Mouse (Mus musculus) liver, adult 2 months (tissue): ENCODE measurements around the gene Ncoa6. TPM values are rescaled to one million over a fixed set of nuclear protein-coding genes. Genes with fewer than 3 reads are reported as not detected.

ENCODE experiments used
- DNase-seq: peaks from one replicate; pipeline ENCODE4 v3.0.0-alpha.2; 2011; ENCODE audit warnings: low read depth, low spot score; ENCODE audit errors: extremely low read depth
- H3K27ac ChIP-seq: fragments of 200-500 bp; replicated peaks from 2 replicates; pipeline ENCODE4 v1.5.1; 2012; ENCODE audit warnings: low read depth, mild to moderate bottlenecking, control low read depth, inconsistent platforms, low read length; ENCODE audit not compliant: insufficient read depth
- H3K27me3 ChIP-seq: fragments of 200-500 bp; 2 replicates; pipeline ENCODE4 v1.6.1; 2012; ENCODE audit warnings: mild to moderate bottlenecking, moderate library complexity, low read length, inconsistent platforms; ENCODE audit not compliant: control insufficient read depth, insufficient read depth
- H3K36me3 ChIP-seq: fragments of 200-500 bp; 2 replicates; pipeline ENCODE4 v1.6.1; 2012; ENCODE audit warnings: low read length, inconsistent platforms; ENCODE audit not compliant: control insufficient read depth, insufficient read depth
- H3K4me1 ChIP-seq: fragments of 200-500 bp; 2 replicates; pipeline ENCODE4 v1.6.1; 2011; ENCODE audit warnings: low read length; ENCODE audit not compliant: control insufficient read depth, insufficient read depth
- H3K4me3 ChIP-seq: fragments of 200-500 bp; 2 replicates; pipeline ENCODE4 v1.5.1; 2011; ENCODE audit warnings: low read depth, mild to moderate bottlenecking, control low read depth, low read length, moderate library complexity; ENCODE audit not compliant: insufficient read depth
- H3K79me2 ChIP-seq: fragments of 200-500 bp; 2 replicates; pipeline ENCODE4 v1.6.1; 2012; ENCODE audit warnings: inconsistent platforms, mild to moderate bottlenecking, low read length, moderate library complexity; ENCODE audit not compliant: control insufficient read depth, insufficient read depth
- H3K9ac ChIP-seq: fragments of 200-500 bp; 2 replicates; pipeline ENCODE4 v1.6.1; 2012; ENCODE audit warnings: low read depth, mild to moderate bottlenecking, control low read depth, inconsistent platforms, low read length
- CTCF ChIP-seq: fragments of 200-500 bp; IDR thresholded peaks from 2 replicates; pipeline ENCODE4 v1.5.1; 2011; ENCODE audit warnings: low read depth, low read length, control low read depth
- POLR2A ChIP-seq: fragments of 200-500 bp; IDR thresholded peaks from 2 replicates; pipeline ENCODE4 v1.6.1; 2011; ENCODE audit warnings: low read length, control low read depth; ENCODE audit not compliant: insufficient read depth; ENCODE audit errors: extremely low read depth
- WGBS: fragments of 180-500 bp; shearing (Covaris S2); methylation state at CpG from one replicate; pipeline ENCODE4 v1.1.7; 2018; 5-methylcytosine and 5-hydroxymethylcytosine counted together
- polyA plus RNA-seq: library from polyadenylated mRNA; depleted of rRNA; stranded (reverse); fragments of >200 nt; gene quantifications from 2 replicates; pipeline ENCODE4 v1.2.3, GENCODE M21; 2012
- total RNA-seq: library from RNA; depleted of rRNA; stranded (reverse); fragments of >200 nt; gene quantifications from 2 replicates; pipeline ENCODE4 v1.2.3, GENCODE M21; 2014

Ncoa6 gene
- total and polyA plus RNA-seq, 2 experiments = 6.4 to 18.3 TPM

DNA sequence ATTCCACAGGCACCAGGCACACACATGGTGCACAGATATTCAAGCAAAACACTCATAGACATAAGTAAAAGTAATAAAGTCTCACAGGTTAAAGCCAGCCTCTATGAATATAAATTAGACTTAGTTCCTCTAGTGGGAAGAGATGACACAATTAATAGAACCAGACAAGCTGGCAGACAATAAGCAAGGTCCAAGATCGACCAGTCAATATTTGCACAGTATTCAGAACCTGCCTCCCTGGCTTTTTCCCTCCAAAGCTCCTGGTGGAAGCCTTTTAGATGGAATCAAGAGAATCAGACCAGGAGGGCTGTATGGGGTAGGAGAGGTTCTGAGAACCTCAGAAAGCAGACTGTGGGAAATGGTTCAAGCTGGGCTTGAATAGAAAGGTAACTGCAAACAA is 99.8 kb downstream of the Ncoa6 start:
- H3K27me3 ChIP-seq = no peaks in the 10 kb centered on the region
- peaks cover 23% of the 10 kb centered on the region for H3K4me1 ChIP-seq
- H3K27ac ChIP-seq = peak overlapping the region; percentile 98
- WGBS = 8% methylated on average over 1 of the region's 1 CpGs
- no peaks in the 10 kb centered on the region for H3K36me3 ChIP-seq
- no peak overlapping the region for H3K4me3 ChIP-seq
- TF ChIP-seq POLR2A (no peak), CTCF (no peak)
- no peaks in the 10 kb centered on the region for H3K79me2 ChIP-seq
- DNase-seq = peak; percentile 95
- peak overlapping the region; percentile 73 for H3K9ac ChIP-seq

DNA sequence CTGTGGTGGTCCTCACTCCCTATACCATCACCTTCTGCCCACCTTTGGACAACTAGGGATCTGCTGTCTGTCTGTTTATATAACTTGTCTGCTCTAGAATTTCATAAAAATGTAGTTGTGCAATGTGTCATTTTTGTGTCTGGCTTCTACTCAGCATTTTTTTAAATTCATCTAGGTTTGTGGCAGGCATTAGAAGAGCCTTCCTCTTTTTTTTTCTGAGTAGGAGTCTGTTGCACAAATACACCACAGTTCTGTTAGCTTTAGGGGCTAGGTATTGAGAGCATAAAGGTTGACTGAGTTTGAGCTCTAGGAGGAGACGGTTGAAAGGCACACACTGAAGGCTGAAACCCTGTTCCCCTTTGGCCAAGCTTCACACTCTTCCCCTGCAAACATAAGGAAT is 100.4 kb downstream of the Ncoa6 start:
- Histone ChIP-seq H3K4me1 (peaks cover 23% of the 10 kb centered on the region), H3K27me3 (no peaks in the 10 kb centered on the region), H3K4me3 (no peak overlapping the region), H3K27ac (peak overlapping the region; percentile 95), H3K9ac (peak overlapping the region; percentile 60), H3K36me3 (no peaks in the 10 kb centered on the region), H3K79me2 (no peaks in the 10 kb centered on the region)
- TF ChIP-seq CTCF = no peak
- TF ChIP-seq POLR2A = no peak
- peak; percentile 75 for DNase-seq
- 9% methylated on average over 1 of the region's 1 CpGs for WGBS

DNA sequence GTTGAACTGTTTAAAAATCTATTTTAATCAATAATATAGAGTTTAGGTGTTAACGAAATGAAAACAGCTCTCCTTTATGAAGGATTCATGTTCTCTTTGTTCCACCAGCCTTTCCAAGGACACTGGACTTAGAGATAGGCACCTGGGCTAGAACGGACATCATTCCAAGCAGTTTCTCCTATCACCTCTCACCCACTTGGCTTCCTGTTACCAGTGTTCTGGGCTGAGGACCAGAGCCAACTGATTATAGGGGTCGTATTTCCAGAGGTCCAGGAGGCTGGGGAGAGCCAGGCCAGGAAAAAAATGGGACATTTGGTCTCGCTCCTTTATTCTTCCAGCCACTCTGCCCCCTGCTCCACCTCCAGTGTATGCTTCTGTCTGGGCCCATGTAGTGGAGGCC is 101.2 kb downstream of the Ncoa6 start:
- Histone ChIP-seq H3K9ac (no peak overlapping the region), H3K79me2 (no peaks in the 10 kb centered on the region), H3K4me3 (no peak overlapping the region), H3K27ac (peak overlapping the region; percentile 95), H3K4me1 (peaks cover 23% of the 10 kb centered on the region), H3K36me3 (no peaks in the 10 kb centered on the region), H3K27me3 (no peaks in the 10 kb centered on the region)
- DNase-seq = peak; percentile 83
- TF ChIP-seq CTCF (no peak), POLR2A (no peak)
- 10% methylated on average over 4 of the region's 4 CpGs for WGBS

DNA sequence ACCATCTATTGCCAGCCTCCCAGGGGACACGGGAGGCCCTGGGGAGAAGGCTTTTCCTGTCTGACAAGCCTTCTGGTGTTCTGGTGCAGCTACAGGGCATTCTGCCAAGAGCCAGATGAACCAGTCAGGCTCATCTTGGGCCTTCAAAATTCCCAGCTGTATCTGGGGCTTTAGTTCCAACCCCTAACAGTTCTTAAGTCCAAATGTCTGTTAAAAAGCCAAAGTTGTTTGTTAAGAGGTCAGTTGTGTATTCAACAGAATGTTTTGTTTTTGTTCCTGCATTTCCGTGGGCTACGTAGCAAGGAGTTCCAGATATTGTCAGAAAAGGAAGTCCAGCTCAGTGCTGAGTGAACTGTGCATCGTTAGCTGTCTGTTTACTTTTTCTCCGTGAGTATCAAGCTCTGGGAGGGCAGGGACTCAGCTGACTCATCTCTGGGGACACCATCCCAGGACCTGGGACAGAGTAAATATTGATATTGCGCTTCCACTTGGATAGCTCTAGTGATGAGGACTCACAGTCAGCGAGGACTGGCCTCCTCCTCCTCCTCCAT is 104.3 kb downstream of the Ncoa6 start:
- peaks cover 20% of the 10 kb centered on the region for H3K4me1 ChIP-seq
- H3K36me3 ChIP-seq = no peaks in the 10 kb centered on the region
- DNase-seq = peak; percentile 99
- WGBS = 3% methylated on average over 7 of the region's 7 CpGs
- no peak overlapping the region for H3K4me3 ChIP-seq
- no peaks in the 10 kb centered on the region for H3K27me3 ChIP-seq
- no peak for TF ChIP-seq POLR2A
- no peak for TF ChIP-seq CTCF
- no peaks in the 10 kb centered on the region for H3K79me2 ChIP-seq
- peak overlapping the region; percentile 30; the same call in 1 of the 2 replicates for H3K9ac ChIP-seq
- peak overlapping the region; percentile 89 for H3K27ac ChIP-seq

DNA sequence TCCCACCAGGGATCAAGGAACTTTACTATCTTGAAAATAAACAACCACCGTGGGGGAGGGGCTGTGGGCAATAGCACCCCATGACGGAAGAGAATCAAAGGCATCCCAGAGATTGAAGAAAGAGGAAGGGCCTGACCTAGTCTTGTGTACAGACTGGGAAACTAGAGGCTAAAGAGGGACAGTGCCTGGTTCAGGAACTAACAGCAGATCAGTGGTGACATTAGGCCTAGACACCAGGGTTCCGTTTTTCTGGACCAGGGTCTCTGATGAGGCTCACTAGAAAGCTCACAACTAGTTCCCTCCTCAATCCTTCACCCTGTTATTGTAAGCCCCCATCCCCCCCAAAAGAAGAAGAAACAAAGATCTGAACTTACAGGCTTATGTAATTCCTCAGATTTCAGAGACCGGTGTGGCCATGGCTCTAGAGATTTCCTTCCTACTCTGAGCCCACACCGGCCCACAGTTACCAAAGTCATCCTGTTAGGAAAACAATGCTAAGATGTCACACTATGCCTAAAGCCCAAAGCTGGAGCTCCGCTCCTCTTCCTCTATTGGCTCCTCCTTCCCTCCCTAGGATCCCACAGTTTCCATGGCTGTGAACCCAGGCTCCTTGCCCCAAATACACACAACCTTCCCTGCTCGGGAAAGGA is 105.9 kb downstream of the Ncoa6 start:
- Histone ChIP-seq H3K9ac (no peak overlapping the region), H3K27ac (peak overlapping the region; percentile 54), H3K4me3 (no peak overlapping the region), H3K36me3 (no peaks in the 10 kb centered on the region), H3K4me1 (peaks cover 11% of the 10 kb centered on the region; the same call in 1 of the 2 replicates), H3K27me3 (no peaks in the 10 kb centered on the region), H3K79me2 (no peaks in the 10 kb centered on the region)
- TF ChIP-seq CTCF (no peak), POLR2A (no peak)
- WGBS = 77% methylated on average over 7 of the region's 7 CpGs
- no peak for DNase-seq
